Mouse (Mus musculus) cortical plate, adult 2 months (tissue): ENCODE results near the gene Sall2. TPM values are rescaled to one million over a fixed set of nuclear protein-coding genes. Genes with fewer than 3 reads are reported as not detected.
A peak's percentile ranks its signal among the peaks of the same experiment; 100 is the strongest.

Experiments used
- H3K27ac ChIP-seq: fragments of 200-500 bp; 2 replicates; pipeline ENCODE4 v1.5.1; 2012; ENCODE audit warnings: low read length, control low read depth, inconsistent platforms; ENCODE audit not compliant: insufficient read depth
- H3K4me1 ChIP-seq: fragments of 200-500 bp; 2 replicates; pipeline ENCODE4 v1.6.1; 2011; ENCODE audit warnings: low read length; ENCODE audit not compliant: control insufficient read depth, insufficient read depth
- H3K4me3 ChIP-seq: fragments of 200-500 bp; 2 replicates; pipeline ENCODE4 v1.5.1; 2011; ENCODE audit warnings: mild to moderate bottlenecking, low read length, control low read depth; ENCODE audit not compliant: insufficient read depth
- CTCF ChIP-seq: fragments of 200-500 bp; IDR thresholded peaks from 2 replicates; pipeline ENCODE4 v1.5.1; 2011; ENCODE audit warnings: mild to moderate bottlenecking, control low read depth, low read length; ENCODE audit not compliant: insufficient read depth; ENCODE audit errors: extremely low read depth
- POLR2A ChIP-seq: fragments of 200-500 bp; IDR thresholded peaks from 2 replicates; pipeline ENCODE4 v1.6.1; 2011; ENCODE audit warnings: mild to moderate bottlenecking, low read length, control low read depth; ENCODE audit not compliant: insufficient read depth; ENCODE audit errors: extremely low read depth
- polyA plus RNA-seq: library from polyadenylated mRNA; depleted of rRNA; stranded (reverse); fragments of >200 nt; gene quantifications from 2 replicates; pipeline ENCODE4 v1.2.3, GENCODE M21; 2012; rRNA removed

Sall2 gene
- polyA plus RNA-seq, 1 experiment = 26.5 TPM

GRCm38 (mm10) chr14:52295558-52296264 lies 32.9 kb downstream of the Sall2 start:
- H3K27ac ChIP-seq = no peak overlapping the region
- H3K4me1 ChIP-seq = no peaks in the 10 kb centered on the region
- TF ChIP-seq CTCF (no peak), POLR2A (no peak)
- no peak overlapping the region for H3K4me3 ChIP-seq

GRCm38 (mm10) chr14:52284191-52284590 lies 44.4 kb downstream of the Sall2 start:
- TF ChIP-seq CTCF = no peak
- no peak for TF ChIP-seq POLR2A
- Histone ChIP-seq H3K27ac (no peak overlapping the region), H3K4me1 (no peaks in the 10 kb centered on the region; the same call in 1 of the 2 replicates), H3K4me3 (no peak overlapping the region)

GRCm38 (mm10) chr14:52283629-52284028 lies 44.9 kb downstream of the Sall2 start:
- Histone ChIP-seq H3K4me3 (no peak overlapping the region), H3K4me1 (no peaks in the 10 kb centered on the region; the same call in 1 of the 2 replicates), H3K27ac (no peak overlapping the region)
- TF ChIP-seq CTCF (no peak), POLR2A (no peak)

- no peak overlapping the region for H3K27ac ChIP-seq
- peak overlapping the region; percentile 86 for H3K4me3 ChIP-seq
- TF ChIP-seq POLR2A = no peak
- TF ChIP-seq CTCF = no peak
- no peaks in the 10 kb centered on the region; the same call in 1 of the 2 replicates for H3K4me1 ChIP-seq
These were observed 48.8 kb downstream of the Sall2 start for GRCm38 (mm10) chr14:52279747-52280120.

GRCm38 (mm10) chr14:52278932-52279746 lies 49.4 kb downstream of the Sall2 start, which contains the start of the genes Tox4 and Rab2b:
TSS of gene Tox4 (plus strand) at chr14:52279146.
TSS of gene Rab2b (minus strand) at chr14:52279545.
- H3K27ac ChIP-seq = no peak within 1 kb of the TSS
- peak within 1 kb of the TSS; percentile 86 for H3K4me3 ChIP-seq
- TF ChIP-seq POLR2A = peak; percentile 96
- TF ChIP-seq CTCF = peak; percentile 94
- no peaks in the 10 kb centered on the region; the same call in 1 of the 2 replicates for H3K4me1 ChIP-seq

- H3K27ac ChIP-seq = no peak overlapping the region
- no peak overlapping the region for H3K4me3 ChIP-seq
- TF ChIP-seq CTCF = no peak
- no peak for TF ChIP-seq POLR2A
- H3K4me1 ChIP-seq = no peaks in the 10 kb centered on the region; the same call in 1 of the 2 replicates
These were observed 51.4 kb downstream of the Sall2 start for GRCm38 (mm10) chr14:52277210-52277609.

GRCm38 (mm10) chr14:52272781-52273180 lies 55.8 kb downstream of the Sall2 start:
- no peak overlapping the region for H3K4me3 ChIP-seq
- H3K4me1 ChIP-seq = no peaks in the 10 kb centered on the region
- H3K27ac ChIP-seq = no peak overlapping the region
- no peak for TF ChIP-seq POLR2A
- TF ChIP-seq CTCF = no peak

Other genes with a start within 250 kb of the Sall2 start
- gene Hnrnpc, start 224.7 kb downstream of the Sall2 start, polyA plus RNA-seq = 215 and 219 TPM in 2 replicates
- 1.3 and 1.8 TPM in 2 replicates for gene Rpgrip1, start 218.1 kb downstream of the Sall2 start, polyA plus RNA-seq
- gene Supt16, start 131.3 kb downstream of the Sall2 start, polyA plus RNA-seq = 25.6 and 28.2 TPM in 2 replicates
- gene Chd8, start 71.0 kb downstream of the Sall2 start, polyA plus RNA-seq = 53.5 and 60.7 TPM in 2 replicates
- 41.2 and 42.4 TPM in 2 replicates for gene Tox4, start 49.6 kb downstream of the Sall2 start, polyA plus RNA-seq
- gene Rab2b, start 49.2 kb downstream of the Sall2 start, polyA plus RNA-seq = 42.0 and 44.4 TPM in 2 replicates
- 28.7 and 28.8 TPM in 2 replicates for gene Mettl3, start 23.6 kb downstream of the Sall2 start, polyA plus RNA-seq
- not detected in 2 replicates for gene Olfr1513, start 27.6 kb upstream of the Sall2 start, polyA plus RNA-seq
- gene Olfr1512, start 50.4 kb upstream of the Sall2 start, polyA plus RNA-seq = not detected in 2 replicates
- gene Olfr1511, start 68.6 kb upstream of the Sall2 start, polyA plus RNA-seq = not detected in 2 replicates
- gene Olfr1510, start 85.6 kb upstream of the Sall2 start, polyA plus RNA-seq = not detected in 2 replicates
- not detected in 2 replicates for gene Olfr1509, start 114.2 kb upstream of the Sall2 start, polyA plus RNA-seq
- gene Olfr1508, start 138.7 kb upstream of the Sall2 start, polyA plus RNA-seq = not detected in 2 replicates
- gene Olfr1507, start 167.0 kb upstream of the Sall2 start, polyA plus RNA-seq = not detected in 2 replicates